Mouse (Mus musculus) lung, embryonic 14.5 days (tissue): ENCODE measurements around the gene Fermt2. TPM values are rescaled to one million over a fixed set of nuclear protein-coding genes. Genes with fewer than 3 reads are reported as not detected.

Experiments
- ATAC-seq: fragments of 200-750 bp; cut with Nextera tagmentation; 2 replicates; pipeline ENCODE4 v1.8.0; 2017; ENCODE audit warnings: mild to moderate bottlenecking, moderate TSS enrichment, moderate library complexity; ENCODE audit not compliant: insufficient read depth
- DNase-seq: peaks from one replicate; pipeline ENCODE4 v3.0.0-alpha.2; 2015
- H3K27ac ChIP-seq: fragments of 300-500 bp; sonication (generic); 2 replicates; pipeline ENCODE4 v1.5.1; 2014; ENCODE audit warnings: low read depth, mild to moderate bottlenecking, moderate library complexity
- H3K27me3 ChIP-seq: fragments of 300-500 bp; sonication (generic); 2 replicates; pipeline ENCODE4 v1.6.1; 2014; ENCODE audit warnings: low read length, control low read depth; ENCODE audit not compliant: insufficient read depth
- H3K36me3 ChIP-seq: fragments of 300-500 bp; sonication (generic); 2 replicates; pipeline ENCODE4 v1.6.1; 2014; ENCODE audit warnings: control low read depth; ENCODE audit not compliant: insufficient read depth
- H3K4me1 ChIP-seq: fragments of 300-500 bp; sonication (generic); 2 replicates; pipeline ENCODE4 v1.6.1; 2014; ENCODE audit warnings: antibody characterized with exemption, control low read depth; ENCODE audit not compliant: insufficient read depth
- H3K4me2 ChIP-seq: fragments of 300-500 bp; sonication (generic); 2 replicates; pipeline ENCODE4 v1.6.1; 2014; ENCODE audit warnings: mild to moderate bottlenecking
- H3K4me3 ChIP-seq: fragments of 300-500 bp; sonication (generic); 2 replicates; pipeline ENCODE4 v1.5.1; 2014; ENCODE audit warnings: low read depth, low read length
- H3K9ac ChIP-seq: fragments of 300-500 bp; sonication (generic); 2 replicates; pipeline ENCODE4 v1.6.1; 2014
- H3K9me3 ChIP-seq: fragments of 300-500 bp; sonication (generic); 2 replicates; pipeline ENCODE4 v1.6.1; 2016; ENCODE audit warnings: low read depth, low read length, control low read depth
- CTCF ChIP-seq: IDR thresholded peaks from 2 replicates; pipeline ENCODE4 v1.5.1; 2016; ENCODE audit warnings: antibody characterized with exemption, low read depth
- WGBS: fragments of 180-500 bp; shearing (Covaris S2); extraction: QIAGEN DNeasy Blood & Tissue Kit; methylation state at CpG from one replicate; pipeline ENCODE4 v1.1.7; 2014; 5-methylcytosine and 5-hydroxymethylcytosine counted together
- polyA plus RNA-seq: library from polyadenylated mRNA; unstranded; fragments of >200 nt; fragmentation: Nextera tagmentation; extraction: Ambion mirVana; gene quantifications from 2 replicates; pipeline ENCODE4 v1.2.1, GENCODE M21; 2014

Fermt2 gene
- polyA plus RNA-seq, 1 experiment from 2014 or later, result 209 TPM

DNA sequence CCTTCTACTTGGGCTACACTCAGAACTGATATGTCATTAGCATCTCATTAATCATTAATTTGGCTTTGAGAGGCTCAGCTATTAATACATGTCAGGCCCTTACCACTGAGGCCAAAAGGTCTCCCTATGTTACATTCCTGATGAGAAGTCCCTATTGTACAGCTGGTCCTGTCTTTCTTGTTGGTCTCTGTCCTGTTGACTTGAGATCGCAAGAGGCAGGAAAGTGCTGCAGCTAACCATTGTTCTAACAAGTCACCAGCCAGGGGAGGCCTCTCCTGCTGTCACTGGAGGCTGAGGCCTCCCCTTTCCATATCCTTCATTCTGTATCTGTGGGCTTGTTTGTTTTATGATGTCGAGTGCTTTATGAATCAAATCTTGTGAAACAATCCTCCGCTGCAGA lies 83.1 kb downstream of the Fermt2 start:
- ATAC-seq, result no peak
- H3K27ac ChIP-seq, result no peak overlapping the region
- 23% methylated on average over 3 of the region's 3 CpGs for WGBS
- no peaks in the 10 kb centered on the region for H3K36me3 ChIP-seq
- H3K4me1 ChIP-seq, result peaks cover 16% of the 10 kb centered on the region
- no peak for TF ChIP-seq CTCF
- no peak overlapping the region for H3K4me2 ChIP-seq
- H3K9me3 ChIP-seq, result no peaks in the 10 kb centered on the region
- no peak overlapping the region for H3K4me3 ChIP-seq
- H3K9ac ChIP-seq, result no peak overlapping the region
- peak; percentile 34 for DNase-seq
- H3K27me3 ChIP-seq, result no peaks in the 10 kb centered on the region

DNA sequence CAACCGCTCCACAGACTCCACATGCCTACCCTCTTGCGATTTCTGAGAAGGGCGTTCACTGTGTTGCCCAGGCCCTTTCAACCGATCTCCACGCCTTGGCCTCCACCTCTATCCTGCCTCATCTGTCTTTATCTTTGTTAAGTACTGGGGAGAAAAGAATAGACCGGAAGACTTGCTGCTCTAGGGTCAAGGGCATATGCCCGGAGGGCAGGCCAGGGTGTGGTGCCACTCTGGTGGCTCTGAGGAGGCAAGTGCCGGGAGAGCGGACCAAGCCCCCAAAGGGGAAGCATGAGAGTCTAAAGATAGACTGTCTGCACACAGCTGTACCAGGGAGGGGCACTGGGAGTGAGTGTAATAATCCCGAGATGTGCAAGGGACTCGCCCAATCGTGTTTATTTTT lies 84.5 kb downstream of the Fermt2 start:
- H3K9ac ChIP-seq, result no peak overlapping the region
- no peak overlapping the region for H3K27ac ChIP-seq
- ATAC-seq (peak; percentile 26; the same call in 1 of the 2 replicates), DNase-seq (no peak)
- H3K4me2 ChIP-seq, result no peak overlapping the region
- no peak for TF ChIP-seq CTCF
- H3K9me3 ChIP-seq, result no peaks in the 10 kb centered on the region
- WGBS, result 56% methylated on average over 12 of the region's 12 CpGs
- H3K4me1 ChIP-seq, result peaks cover 16% of the 10 kb centered on the region
- H3K27me3 ChIP-seq, result no peaks in the 10 kb centered on the region
- H3K36me3 ChIP-seq, result no peaks in the 10 kb centered on the region
- no peak overlapping the region for H3K4me3 ChIP-seq

DNA sequence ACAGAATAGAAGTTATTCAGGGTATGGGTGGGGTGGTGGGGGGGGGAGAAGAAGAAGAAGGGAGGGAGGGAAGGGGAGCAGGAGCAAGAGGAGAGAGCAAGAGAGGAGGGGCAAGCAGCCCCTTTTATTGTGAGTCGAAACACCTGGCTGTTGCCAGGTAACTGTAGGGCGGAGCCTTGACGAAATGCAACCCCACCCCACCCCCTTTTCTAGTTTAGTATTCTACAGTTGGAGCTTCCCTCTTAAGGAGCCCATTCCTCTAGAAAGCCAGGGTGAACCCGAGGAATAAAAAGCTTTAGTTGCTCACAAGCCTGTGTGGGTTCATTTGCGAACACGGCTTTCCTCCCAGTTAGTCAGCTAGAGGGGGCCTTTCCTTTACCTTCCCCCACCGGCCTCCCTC lies 85.0 kb downstream of the Fermt2 start:
- TF ChIP-seq CTCF, result no peak
- WGBS, result 55% methylated on average over 7 of the region's 7 CpGs
- H3K4me3 ChIP-seq, result no peak overlapping the region
- H3K9ac ChIP-seq, result no peak overlapping the region
- no peaks in the 10 kb centered on the region for H3K9me3 ChIP-seq
- H3K27ac ChIP-seq, result no peak overlapping the region
- no peaks in the 10 kb centered on the region for H3K36me3 ChIP-seq
- ATAC-seq, result no peak
- H3K4me2 ChIP-seq, result no peak overlapping the region
- no peaks in the 10 kb centered on the region for H3K27me3 ChIP-seq
- no peak for DNase-seq
- H3K4me1 ChIP-seq, result peaks cover 16% of the 10 kb centered on the region

DNA sequence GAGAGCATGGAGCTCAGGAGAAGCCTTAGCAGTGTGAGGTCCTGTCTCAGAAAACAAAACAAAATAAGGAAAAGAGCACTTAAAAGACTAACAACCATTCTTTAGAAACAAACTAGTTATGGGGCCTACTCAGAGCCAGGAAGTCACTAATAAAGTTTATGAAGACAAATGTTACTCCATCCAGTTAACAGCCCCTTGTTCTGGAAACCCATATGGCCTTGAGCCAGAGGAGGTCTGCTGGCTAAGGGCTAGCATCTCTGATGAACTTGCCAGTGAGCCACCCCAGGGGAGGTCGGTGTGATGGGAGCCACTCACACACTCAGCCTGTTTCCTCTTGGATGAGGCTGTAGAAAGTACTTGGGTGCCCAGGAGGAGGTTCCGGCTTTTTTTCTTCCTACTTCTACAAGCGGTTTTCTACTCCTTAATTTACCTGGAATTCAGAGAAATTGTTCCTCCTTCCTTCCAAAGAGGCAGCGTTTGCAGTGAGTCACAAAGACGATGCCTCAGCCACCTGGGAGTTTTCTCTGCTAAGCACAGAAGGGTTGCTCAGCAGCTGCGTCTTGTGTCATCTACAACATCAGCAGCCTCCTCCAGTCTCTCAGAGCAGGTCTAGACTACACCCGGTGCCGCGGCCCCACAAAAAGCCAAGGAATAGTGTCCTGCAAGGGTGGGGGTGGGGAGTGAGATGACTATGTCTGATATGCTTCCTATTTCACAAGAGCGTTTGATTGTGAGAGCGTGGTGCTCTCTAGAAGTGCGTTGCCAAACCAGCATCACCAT lies 86.9 kb downstream of the Fermt2 start:
- no peak for TF ChIP-seq CTCF
- peaks cover 16% of the 10 kb centered on the region for H3K4me1 ChIP-seq
- H3K4me2 ChIP-seq, result no peak overlapping the region
- ATAC-seq, result no peak; the same call in 1 of the 2 replicates
- H3K27ac ChIP-seq, result peak overlapping the region; percentile 65; the same call in 1 of the 2 replicates
- WGBS, result 53% methylated on average over 12 of the region's 12 CpGs
- no peak overlapping the region for H3K9ac ChIP-seq
- H3K9me3 ChIP-seq, result no peaks in the 10 kb centered on the region
- no peaks in the 10 kb centered on the region for H3K36me3 ChIP-seq
- H3K4me3 ChIP-seq, result no peak overlapping the region
- peak; percentile 35 for DNase-seq
- no peaks in the 10 kb centered on the region for H3K27me3 ChIP-seq

DNA sequence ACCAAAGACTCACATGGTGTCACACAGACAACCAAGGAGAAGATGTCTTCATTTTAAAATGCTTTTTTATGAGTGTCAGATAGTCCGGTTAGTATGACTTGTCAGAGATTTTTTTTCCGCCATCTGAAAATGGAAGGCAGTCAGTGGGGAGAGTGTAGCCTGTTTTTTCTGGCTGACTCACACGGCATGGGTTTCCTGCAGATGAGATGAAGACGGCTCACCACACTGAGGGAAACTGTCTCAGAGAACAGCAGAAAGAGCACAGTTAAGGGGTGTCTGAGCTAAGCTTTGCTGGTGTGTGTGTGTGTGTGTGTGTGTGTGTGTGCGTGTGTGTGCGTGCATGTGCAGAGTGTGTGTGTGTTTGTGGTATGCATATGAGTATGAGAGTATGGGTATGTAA lies 88.6 kb downstream of the Fermt2 start:
- ATAC-seq (no peak), DNase-seq (no peak)
- no peaks in the 10 kb centered on the region for H3K9me3 ChIP-seq

DNA sequence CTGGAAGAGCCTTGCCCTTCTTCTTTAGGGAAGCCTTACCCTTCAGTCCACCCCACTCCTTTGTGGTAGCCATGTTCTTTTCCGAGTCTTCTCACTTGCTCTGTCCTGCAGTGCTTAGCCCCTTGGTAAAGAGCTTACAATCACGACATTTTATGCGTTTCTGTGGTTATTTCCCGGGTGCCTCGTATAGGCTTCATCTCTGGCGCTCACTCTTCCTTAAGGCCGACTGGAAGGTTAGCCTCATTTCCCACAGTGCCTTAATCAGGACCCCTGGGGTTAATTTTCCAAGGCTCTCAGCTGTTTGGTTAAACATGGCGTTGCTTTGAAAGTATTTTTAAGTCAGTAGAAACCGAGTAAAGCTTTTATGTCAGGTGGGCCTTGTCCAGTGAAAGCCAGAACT lies 90.5 kb downstream of the Fermt2 start:
- no peak overlapping the region for H3K4me3 ChIP-seq
- 74% methylated on average over 9 of the region's 9 CpGs for WGBS
- TF ChIP-seq CTCF, result no peak
- no peak overlapping the region for H3K27ac ChIP-seq
- H3K4me2 ChIP-seq, result no peak overlapping the region
- ATAC-seq, result no peak
- no peaks in the 10 kb centered on the region for H3K9me3 ChIP-seq
- H3K27me3 ChIP-seq, result no peaks in the 10 kb centered on the region
- H3K36me3 ChIP-seq, result no peaks in the 10 kb centered on the region
- H3K4me1 ChIP-seq, result peaks cover 13% of the 10 kb centered on the region; the same call in 1 of the 2 replicates
- no peak for DNase-seq
- H3K9ac ChIP-seq, result no peak overlapping the region

More for the DNA sequence above, 88.6 kb downstream of the Fermt2 start:
- no peaks in the 10 kb centered on the region for H3K36me3 ChIP-seq
- 79% methylated on average over 6 of the region's 6 CpGs for WGBS
- no peak overlapping the region for H3K9ac ChIP-seq
- H3K4me3 ChIP-seq, result no peak overlapping the region
- no peaks in the 10 kb centered on the region for H3K27me3 ChIP-seq
- TF ChIP-seq CTCF, result no peak
- H3K27ac ChIP-seq, result no peak overlapping the region
- no peak overlapping the region for H3K4me2 ChIP-seq
- peaks cover 18% of the 10 kb centered on the region for H3K4me1 ChIP-seq

DNA sequence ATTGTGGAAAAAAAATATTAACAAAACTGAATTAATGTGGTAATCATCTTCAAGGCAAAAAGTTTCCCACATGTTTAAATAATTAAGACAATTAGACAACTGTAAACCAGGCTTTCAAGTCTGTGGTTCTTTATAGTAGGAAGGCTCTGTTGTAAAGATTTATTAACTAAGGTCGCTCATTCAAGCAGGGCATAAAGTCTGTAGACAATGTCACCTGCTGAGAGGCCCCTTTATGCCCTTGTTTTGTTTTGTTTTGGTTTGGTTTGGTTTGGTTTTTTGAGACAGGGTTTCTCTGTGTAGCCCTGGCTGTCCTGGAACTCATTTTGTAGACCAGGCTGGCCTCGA lies 91.0 kb downstream of the Fermt2 start:
- no peak overlapping the region for H3K9ac ChIP-seq
- DNase-seq, result no peak
- H3K36me3 ChIP-seq, result no peaks in the 10 kb centered on the region
- H3K4me1 ChIP-seq, result peaks cover 13% of the 10 kb centered on the region; the same call in 1 of the 2 replicates
- H3K4me3 ChIP-seq, result no peak overlapping the region
- no peak for ATAC-seq
- no peak for TF ChIP-seq CTCF
- no peak overlapping the region for H3K4me2 ChIP-seq
- 88% methylated on average over 1 of the region's 2 CpGs for WGBS
- H3K9me3 ChIP-seq, result no peaks in the 10 kb centered on the region
- H3K27ac ChIP-seq, result no peak overlapping the region
- no peaks in the 10 kb centered on the region for H3K27me3 ChIP-seq
